Mouse (Mus musculus) embryonic fibroblast, embryonic 13.5 days (primary cell): ENCODE data around the gene Agtrap.

Experiments
- CTCF ChIP-seq: IDR thresholded peaks from 2 replicates; pipeline ENCODE4 v1.5.1; 2011; ENCODE audit warnings: mild to moderate bottlenecking, control low read depth, low read length, moderate library complexity, borderline replicate concordance; ENCODE audit not compliant: insufficient read depth
- POLR2A ChIP-seq: IDR thresholded peaks from 2 replicates; pipeline ENCODE4 v1.6.1; 2011; ENCODE audit warnings: low read depth, mild to moderate bottlenecking, control low read depth, low read length, moderate library complexity

GRCm38 (mm10) chr4:148056246-148056645 lies 31.6 kb downstream of the Agtrap start:
- TF ChIP-seq CTCF (no peak), POLR2A (no peak)
